Comparison of ENCODE assay signal across 9 mouse cellular contexts in genomic region chr2:64095561-64095960, GRCm38 (mm10). TPM values are rescaled to one million over a fixed set of nuclear protein-coding genes. Genes with fewer than 3 reads are reported as not detected.
DNase-seq lines count a peak whose midpoint lies in the region; ATAC-seq and TF ChIP-seq lines count a peak whose summit lies in the region.
"Had no signal": no experiment of that assay in that cellular context is flagged by ENCODE, and none has a peak within 500 bp of the region (broad histone marks: within the 10 kb centered on the region; RNA-seq: fewer than 3 reads in every experiment).

No protein-coding gene starts in this region.

- no peak overlapping the region for H3K9ac ChIP-seq in lung, postnatal 0 days (replicated peaks; ENCODE audit: low read depth)
- no peak overlapping the region for H3K9ac ChIP-seq in hindbrain, embryonic 11.5 days (ENCODE audit: low read depth, low read length)
- no peak overlapping the region for H3K9ac ChIP-seq in liver, embryonic 14.5 days (replicated peaks)
- no peak overlapping the region for H3K9ac ChIP-seq in stomach, postnatal 0 days (ENCODE audit: low read length)

- no peak for TF ChIP-seq CTCF in lung, postnatal 0 days (IDR thresholded peaks at IDR 0.05)
- TF ChIP-seq CTCF in liver, embryonic 14.5 days (IDR thresholded peaks at IDR 0.05; ENCODE audit: low read depth), result no peak
- TF ChIP-seq CTCF in stomach, postnatal 0 days (IDR thresholded peaks at IDR 0.05; ENCODE audit: low read depth), result no peak

- no peak for TF ChIP-seq EP300 in lung, postnatal 0 days (IDR thresholded peaks at IDR 0.05)
- no peak for TF ChIP-seq EP300 in liver, embryonic 14.5 days (IDR thresholded peaks at IDR 0.05; ENCODE audit: low read depth)
- no peak for TF ChIP-seq EP300 in stomach, postnatal 0 days (optimal IDR thresholded peaks at IDR 0.05)

- H3K4me2 ChIP-seq in lung, postnatal 0 days (replicated peaks; ENCODE audit: low read depth, low read length), result 0 out of 2 replicates have a peak overlapping the region, but pooled peaks have one; percentile 21
- H3K4me2 ChIP-seq in hindbrain, embryonic 11.5 days (replicated peaks; ENCODE audit: low read depth, low read length), result peak overlapping the region; percentile 31
- peak overlapping the region; percentile 41 for H3K4me2 ChIP-seq in liver, embryonic 14.5 days (ENCODE audit: low read depth)
- peak overlapping the region; percentile 31 for H3K4me2 ChIP-seq in stomach, postnatal 0 days (replicated peaks; ENCODE audit: low read depth)

- H3K36me3 ChIP-seq in lung, postnatal 0 days (ENCODE audit: insufficient read depth, low read length), result no peaks in the 10 kb centered on the region
- H3K36me3 ChIP-seq in hindbrain, embryonic 11.5 days (ENCODE audit: control insufficient read depth, insufficient read depth, low read length), result no peaks in the 10 kb centered on the region
- no peaks in the 10 kb centered on the region for H3K36me3 ChIP-seq in liver, embryonic 14.5 days (replicated peaks; ENCODE audit: control insufficient read depth, insufficient read depth, low read depth)
- H3K36me3 ChIP-seq in stomach, postnatal 0 days (ENCODE audit: control insufficient read depth, insufficient read depth, low read length), result no peaks in the 10 kb centered on the region

- no peak for ATAC-seq in lung, postnatal 0 days
- ATAC-seq in hindbrain, embryonic 11.5 days (ENCODE audit: low FRiP score), result no peak
- no peak for ATAC-seq in liver, embryonic 14.5 days (ENCODE audit: insufficient read depth)
- ATAC-seq in stomach, postnatal 0 days (ENCODE audit: low FRiP score, low TSS enrichment), result no peak
- ATAC-seq: Patski had no signal

- no peaks in the 10 kb centered on the region for H3K4me1 ChIP-seq in lung, postnatal 0 days (ENCODE audit: insufficient read depth, low read depth, low read length)
- no peaks in the 10 kb centered on the region for H3K4me1 ChIP-seq in hindbrain, embryonic 11.5 days (replicated peaks; ENCODE audit: control insufficient read depth, insufficient read depth, low read length)
- no peaks in the 10 kb centered on the region for H3K4me1 ChIP-seq in liver, embryonic 14.5 days (replicated peaks; ENCODE audit: control insufficient read depth in 2 of 2, insufficient read depth in 2 of 2, low read length in 1 of 2)
- H3K4me1 ChIP-seq in stomach, postnatal 0 days (replicated peaks; ENCODE audit: control insufficient read depth, insufficient read depth), result no peaks in the 10 kb centered on the region

- H3K4me3 ChIP-seq in lung, postnatal 0 days (ENCODE audit: low read depth, low read length), result no peak overlapping the region
- H3K4me3 ChIP-seq in hindbrain, embryonic 11.5 days (ENCODE audit: low read depth, low read length), result peak overlapping the region; percentile 79; the same call in 1 of the 2 replicates
- H3K4me3 ChIP-seq in liver, embryonic 14.5 days (ENCODE audit: insufficient read depth in 1 of 2, low read depth in 2 of 2, low read length in 2 of 2), result peak overlapping the region in 1 of 2 experiments; percentile 5; a peak in 1 of 4 replicates
- no peak overlapping the region for H3K4me3 ChIP-seq in stomach, postnatal 0 days (ENCODE audit: low read depth, low read length)

- no peaks in the 10 kb centered on the region for H3K9me3 ChIP-seq in lung, postnatal 0 days (ENCODE audit: low read length)
- H3K9me3 ChIP-seq in hindbrain, embryonic 11.5 days (ENCODE audit: control insufficient read depth, low read length), result no peaks in the 10 kb centered on the region
- H3K9me3 ChIP-seq in liver, embryonic 14.5 days (ENCODE audit: control insufficient read depth, low read length), result no peaks in the 10 kb centered on the region
- no peaks in the 10 kb centered on the region for H3K9me3 ChIP-seq in stomach, postnatal 0 days (ENCODE audit: control insufficient read depth, low read length)

- WGBS in lung, postnatal 0 days, result 56% methylated on average over 5 of the region's 5 CpGs
- 16% methylated on average over 5 of the region's 5 CpGs for WGBS in hindbrain, embryonic 11.5 days
- 46% methylated on average over 5 of the region's 5 CpGs for WGBS in liver, embryonic 14.5 days (ENCODE audit: insufficient replicate concordance)
- 59% methylated on average over 5 of the region's 5 CpGs for WGBS in stomach, postnatal 0 days

- no peaks in the 10 kb centered on the region for H3K27me3 ChIP-seq in lung, postnatal 0 days (replicated peaks; ENCODE audit: insufficient read depth, low read length)
- no peaks in the 10 kb centered on the region for H3K27me3 ChIP-seq in hindbrain, embryonic 11.5 days (ENCODE audit: control insufficient read depth, insufficient read depth, low read length)
- H3K27me3 ChIP-seq in liver, embryonic 14.5 days (ENCODE audit: control insufficient read depth, insufficient read depth, low read length), result peaks cover 22% of the 10 kb centered on the region
- H3K27me3 ChIP-seq in stomach, postnatal 0 days (ENCODE audit: control insufficient read depth, insufficient read depth, low read length), result no peaks in the 10 kb centered on the region

- no peak overlapping the region for H3K27ac ChIP-seq in lung, postnatal 0 days (ENCODE audit: low read length)
- peak overlapping the region; percentile 0; the same call in 1 of the 2 replicates for H3K27ac ChIP-seq in hindbrain, embryonic 11.5 days (ENCODE audit: low read depth, low read length)
- H3K27ac ChIP-seq in liver, embryonic 14.5 days, result no peak overlapping the region
- no peak overlapping the region for H3K27ac ChIP-seq in stomach, postnatal 0 days (replicated peaks)

- no peak for DNase-seq in lung, postnatal 0 days (ENCODE audit: low spot score)
- no peak for DNase-seq in lung, postnatal 10 days
- DNase-seq in hindbrain, embryonic 11.5 days (ENCODE audit: low spot score), result no peak
- DNase-seq in liver, embryonic 14.5 days (ENCODE audit: low read depth in 3 of 3, low spot score in 3 of 3), result no peak
- DNase-seq in stomach, postnatal 0 days (ENCODE audit: low spot score), result no peak
- no peak for DNase-seq in spleen, adult 18-20 months
- DNase-seq in urinary bladder, postnatal 4 days (ENCODE audit: low spot score in 2 of 2), result no peak
- DNase-seq in left cerebral cortex, adult 9 months (ENCODE audit: low spot score in 2 of 2), result no peak

RNA-seq across cellular contexts. Expression of gene Fign, which starts 2.3 kb away (rescaled TPM):
- polyA plus RNA-seq in lung, postnatal 0 days (2015; fragmentation: Nextera tagmentation; extraction: Ambion mirVana), result 1.5 and 2.0 TPM in 2 replicates
- polyA plus RNA-seq in hindbrain, embryonic 11.5 days (2014; fragmentation: Nextera tagmentation; extraction: Ambion mirVana), result 19.5 and 20.7 TPM in 2 replicates
- 0.62 and 0.87 TPM in 2 replicates for polyA plus RNA-seq in liver, embryonic 14.5 days (2012; rRNA removed)
- 2.0 and 2.1 TPM in 2 replicates for polyA plus RNA-seq in liver, embryonic 14.5 days (2014; fragmentation: Nextera tagmentation; extraction: Ambion mirVana)
- 0.93 and 1.3 TPM in 2 replicates for polyA plus RNA-seq in stomach, postnatal 0 days (2015; fragmentation: Nextera tagmentation; extraction: Ambion mirVana)
- polyA plus RNA-seq: Patski had no signal
